Mouse (Mus musculus): ENCODE results near the gene Lyg2.

GRCm38 (mm10) chr1:37900288-37900687, 16.0 kb downstream of the Lyg2 start:
- TF ChIP-seq POLR2A (IDR thresholded peaks at IDR 0.05; ENCODE audit: extremely low read depth, insufficient read depth, low read length) (no peak), CTCF (IDR thresholded peaks at IDR 0.05; ENCODE audit: low read depth, low read length) (no peak)

All from liver, adult 2 months (tissue).